Mouse (Mus musculus): Measurements from ENCODE around the gene Vim. TPM values are rescaled to one million over a fixed set of nuclear protein-coding genes. Genes with fewer than 3 reads are reported as not detected.

The Vim gene
- total RNA-seq, 2 experiments from 2014 or later = 816 to 949 TPM

DNA sequence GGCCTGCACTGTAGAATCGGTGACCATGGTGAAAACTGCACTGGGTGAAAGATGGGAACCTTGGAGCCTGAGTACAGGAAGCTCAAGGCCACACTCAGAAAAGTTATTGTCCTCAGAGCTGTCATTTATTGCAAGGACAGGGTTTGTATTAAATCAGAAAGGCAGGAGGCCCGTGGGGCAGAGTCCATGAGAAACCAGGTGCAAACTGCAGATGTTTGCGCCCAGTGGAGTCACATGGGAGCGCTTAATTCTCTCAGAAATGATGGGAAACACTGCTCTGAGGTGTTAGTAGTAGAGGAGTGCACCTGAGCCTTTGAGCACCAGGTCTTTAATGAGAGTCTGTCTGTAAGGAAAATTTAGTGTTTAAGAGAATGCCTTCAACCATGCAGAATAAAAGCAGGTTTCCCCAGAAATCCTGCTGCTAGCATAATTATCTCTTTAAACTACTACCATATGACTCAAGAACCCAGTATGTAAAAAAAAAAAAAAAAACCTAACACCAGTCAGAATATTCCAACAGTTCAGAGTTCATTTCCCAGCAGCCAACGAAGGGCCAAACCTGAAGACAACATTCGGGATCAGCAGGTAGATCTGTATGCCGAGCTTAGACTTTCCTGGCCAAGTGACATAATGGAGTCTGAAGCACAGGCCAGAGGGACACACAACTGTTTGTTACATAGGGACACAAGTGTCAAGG, 56.6 kb downstream of the Vim start:
- no peak for ATAC-seq (replicated peaks; ENCODE audit: poor library complexity)

Other genes starting within 250 kb of the Vim start
- not detected in 2 replicates for gene Cubn, start 82.1 kb upstream of the Vim start, total RNA-seq (2015)
- not detected in 2 replicates for gene Cubn, start 82.1 kb upstream of the Vim start, total RNA-seq (2017)
- 13.9 and 14.4 TPM in 2 replicates for gene Trdmt1, start 29.3 kb upstream of the Vim start, total RNA-seq (2015)
- gene Trdmt1, start 29.3 kb upstream of the Vim start, total RNA-seq (2017) = 16.4 and 17.7 TPM in 2 replicates
- 2.0 and 5.5 TPM in 2 replicates for gene St8sia6, start 220.1 kb downstream of the Vim start, total RNA-seq (2015)
- gene St8sia6, start 220.1 kb downstream of the Vim start, total RNA-seq (2017) = 1.00 and 1.5 TPM in 2 replicates